28 mouse cellular contexts compared by ENCODE assay signal in genomic region chr5:97839271-97839923, GRCm38 (mm10).
DNase-seq lines count a peak whose midpoint lies in the region; ATAC-seq lines count a peak whose summit lies in the region.
"Had no signal": no experiment of that assay in that cellular context is flagged by ENCODE, and none has a peak within 500 bp of the region (broad histone marks: within the 10 kb centered on the region; RNA-seq: fewer than 3 reads in every experiment).

No protein-coding gene starts in this region.

- H3K4me3 ChIP-seq in neural tube, embryonic 15.5 days (replicated peaks), result no peak overlapping the region
- H3K4me3 ChIP-seq: embryonic facial prominence, embryonic 13.5 days; embryonic facial prominence, embryonic 15.5 days; erythroblast, embryonic 14.5 days; forebrain, embryonic 10.5 days; forebrain, embryonic 12.5 days had no signal

- no peaks in the 10 kb centered on the region for H3K4me1 ChIP-seq in neural tube, embryonic 15.5 days
- H3K4me1 ChIP-seq: embryonic facial prominence, embryonic 13.5 days; forebrain, embryonic 12.5 days had no signal

- no peak for DNase-seq in frontal cortex, postnatal 10 days (ENCODE audit: low spot score in 2 of 2)
- peak; percentile 88 for DNase-seq in R1 (ENCODE audit: low read depth, low spot score)
- peak; percentile 85 for DNase-seq in ZHBTc4 (ENCODE audit: low read depth, low spot score)
- DNase-seq in heart, adult 18-20 months, result no peak
- no peak for DNase-seq in layer of hippocampus, adult 9-10 months (ENCODE audit: low spot score)
- DNase-seq: adrenal gland, adult 2 months; adrenal gland, postnatal 10 days; adrenal gland, postnatal 25 days; cerebellum, adult 11 months; cerebellum, adult 18-20 months; cerebellum, adult 8-10 months; cerebellum, adult 9-11 months; cerebellum, postnatal 14 days; cerebellum, postnatal 36 days; embryo, embryonic 11 days had no signal

- no peaks in the 10 kb centered on the region for H3K36me3 ChIP-seq in neural tube, embryonic 15.5 days
- H3K36me3 ChIP-seq: embryonic facial prominence, embryonic 13.5 days; embryonic facial prominence, embryonic 15.5 days; forebrain, embryonic 10.5 days; forebrain, embryonic 12.5 days; G1E had no signal

- H3K9me3 ChIP-seq in neural tube, embryonic 15.5 days (replicated peaks), result no peaks in the 10 kb centered on the region
- H3K9me3 ChIP-seq: embryonic facial prominence, embryonic 13.5 days; embryonic facial prominence, embryonic 15.5 days; forebrain, embryonic 10.5 days; forebrain, embryonic 12.5 days had no signal

- no peak overlapping the region for H3K4me2 ChIP-seq in neural tube, embryonic 15.5 days
- H3K4me2 ChIP-seq: embryonic facial prominence, embryonic 13.5 days; embryonic facial prominence, embryonic 15.5 days; forebrain, embryonic 12.5 days had no signal

- peak; percentile 98 for ATAC-seq in frontal cortex, adult (ENCODE audit: low TSS enrichment)
- no peak for ATAC-seq in neural tube, embryonic 15.5 days (ENCODE audit: low FRiP score)
- ATAC-seq: CD4-positive, CD25-positive, alpha-beta regulatory T cell, adult 4 months; forebrain, embryonic 14.5 days; forebrain, embryonic 16.5 days; Patski had no signal

- H3K9ac ChIP-seq in neural tube, embryonic 15.5 days (replicated peaks), result no peak overlapping the region
- H3K9ac ChIP-seq: embryonic facial prominence, embryonic 13.5 days; embryonic facial prominence, embryonic 15.5 days; forebrain, embryonic 12.5 days had no signal

- WGBS in neural tube, embryonic 15.5 days, result 59% methylated on average over 3 of the region's 3 CpGs

- H3K27ac ChIP-seq in neural tube, embryonic 15.5 days (replicated peaks), result no peak overlapping the region
- H3K27ac ChIP-seq: embryonic facial prominence, embryonic 13.5 days; embryonic facial prominence, embryonic 15.5 days; forebrain, embryonic 10.5 days; forebrain, embryonic 12.5 days had no signal

- H3K27me3 ChIP-seq in neural tube, embryonic 15.5 days (replicated peaks), result no peaks in the 10 kb centered on the region
- H3K27me3 ChIP-seq: CH12.LX; embryonic facial prominence, embryonic 13.5 days; embryonic facial prominence, embryonic 15.5 days; forebrain, embryonic 12.5 days; Patski had no signal

Comparison
In these comparisons a context has a peak if more than half of its experiments do, and no peak if none do; other contexts are left out.
1. DNase-seq: peak in R1 (single experiment) and ZHBTc4 (single experiment); none in frontal cortex, postnatal 10 days (0 of 2), heart, adult 18-20 months (0 of 2) and layer of hippocampus, adult 9-10 months (single experiment).